In the genomic region with DNA sequence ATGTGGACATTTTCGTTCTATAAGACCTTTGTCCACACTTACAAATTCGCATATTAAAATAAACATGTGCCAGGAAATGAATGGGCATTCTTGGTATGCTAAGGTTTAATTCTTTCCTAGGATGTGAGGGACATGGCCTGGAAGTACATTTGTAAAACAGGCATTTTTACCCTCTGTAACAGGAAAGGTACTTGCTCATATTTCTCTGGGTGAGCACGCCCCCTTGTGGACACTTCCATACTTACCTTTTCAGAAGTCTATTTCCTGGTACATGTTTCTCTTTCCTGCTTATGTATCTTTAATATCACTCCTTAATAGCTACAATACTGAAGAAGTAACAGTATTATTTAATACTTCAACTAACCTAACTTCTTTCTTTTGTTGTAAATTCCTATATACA, we compare ENCODE assay signal across 8 mouse cellular contexts.
DNase-seq lines count a peak whose midpoint lies in the region; ATAC-seq and TF ChIP-seq lines count a peak whose summit lies in the region.

No protein-coding gene starts in this region.

- H3K36me3 ChIP-seq in forebrain, embryonic 13.5 days (ENCODE audit: poor library complexity, severe bottlenecking) = no peaks in the 10 kb centered on the region
- H3K36me3 ChIP-seq in forebrain, embryonic 16.5 days (ENCODE audit: control insufficient read depth, insufficient read depth) = no peaks in the 10 kb centered on the region
- H3K36me3 ChIP-seq in midbrain, embryonic 11.5 days (ENCODE audit: control insufficient read depth, insufficient read depth, low read length) = no peaks in the 10 kb centered on the region
- H3K36me3 ChIP-seq in midbrain, embryonic 16.5 days (ENCODE audit: control insufficient read depth, insufficient read depth, low read length) = no peaks in the 10 kb centered on the region
- H3K36me3 ChIP-seq in embryonic facial prominence, embryonic 14.5 days (ENCODE audit: control insufficient read depth, insufficient read depth, low read length) = no peaks in the 10 kb centered on the region
- no peaks in the 10 kb centered on the region for H3K36me3 ChIP-seq in limb, embryonic 14.5 days (ENCODE audit: control insufficient read depth, insufficient read depth, low read length)
- no peaks in the 10 kb centered on the region for H3K36me3 ChIP-seq in stomach, postnatal 0 days (ENCODE audit: control insufficient read depth, insufficient read depth, low read length)

- peak; percentile 83 for TF ChIP-seq CTCF in stomach, postnatal 0 days (IDR thresholded peaks at IDR 0.05; ENCODE audit: low read depth)

- peak; percentile 91 for DNase-seq in midbrain, embryonic 11.5 days (ENCODE audit: low spot score, missing footprints)
- peak; percentile 36 to 89 for DNase-seq in adrenal gland, adult (ENCODE audit: inconsistent age in 2 of 2, low spot score in 1 of 2)
- peak; percentile 38 for DNase-seq in embryonic facial prominence, embryonic 14.5 days (ENCODE audit: low spot score)
- DNase-seq in limb, embryonic 14.5 days (ENCODE audit: low spot score) = peak; percentile 59
- DNase-seq in stomach, postnatal 0 days (ENCODE audit: low spot score) = peak; percentile 64

- no peaks in the 10 kb centered on the region for H3K27me3 ChIP-seq in forebrain, embryonic 13.5 days
- H3K27me3 ChIP-seq in forebrain, embryonic 16.5 days (replicated peaks; ENCODE audit: control insufficient read depth, insufficient read depth, low read length) = no peaks in the 10 kb centered on the region
- H3K27me3 ChIP-seq in midbrain, embryonic 11.5 days (ENCODE audit: control insufficient read depth, insufficient read depth, low read length) = no peaks in the 10 kb centered on the region
- H3K27me3 ChIP-seq in midbrain, embryonic 16.5 days (ENCODE audit: control insufficient read depth, insufficient read depth, low read depth, low read length) = no peaks in the 10 kb centered on the region
- no peaks in the 10 kb centered on the region for H3K27me3 ChIP-seq in embryonic facial prominence, embryonic 14.5 days (replicated peaks; ENCODE audit: control insufficient read depth, insufficient read depth, low read length)
- no peaks in the 10 kb centered on the region for H3K27me3 ChIP-seq in limb, embryonic 14.5 days (ENCODE audit: control insufficient read depth, insufficient read depth, low read length)
- H3K27me3 ChIP-seq in stomach, postnatal 0 days (ENCODE audit: control insufficient read depth, insufficient read depth, low read length) = no peaks in the 10 kb centered on the region

- no peak overlapping the region for H3K9ac ChIP-seq in forebrain, embryonic 13.5 days
- no peak overlapping the region for H3K9ac ChIP-seq in forebrain, embryonic 16.5 days (replicated peaks; ENCODE audit: low read depth, low read length)
- H3K9ac ChIP-seq in midbrain, embryonic 11.5 days (ENCODE audit: low read length) = no peak overlapping the region
- no peak overlapping the region for H3K9ac ChIP-seq in midbrain, embryonic 16.5 days (ENCODE audit: low read depth, low read length)
- no peak overlapping the region for H3K9ac ChIP-seq in embryonic facial prominence, embryonic 14.5 days (ENCODE audit: low read depth, low read length)
- no peak overlapping the region for H3K9ac ChIP-seq in limb, embryonic 14.5 days (ENCODE audit: low read depth, low read length, severe bottlenecking)
- H3K9ac ChIP-seq in stomach, postnatal 0 days (ENCODE audit: low read length) = no peak overlapping the region

- no peak overlapping the region for H3K4me2 ChIP-seq in forebrain, embryonic 13.5 days
- no peak overlapping the region for H3K4me2 ChIP-seq in forebrain, embryonic 16.5 days (ENCODE audit: low read length)
- H3K4me2 ChIP-seq in midbrain, embryonic 11.5 days = no peak overlapping the region
- no peak overlapping the region for H3K4me2 ChIP-seq in midbrain, embryonic 16.5 days (ENCODE audit: low read length)
- H3K4me2 ChIP-seq in embryonic facial prominence, embryonic 14.5 days (ENCODE audit: low read depth, low read length) = no peak overlapping the region
- no peak overlapping the region for H3K4me2 ChIP-seq in limb, embryonic 14.5 days (replicated peaks; ENCODE audit: low read depth, low read length, severe bottlenecking)
- no peak overlapping the region for H3K4me2 ChIP-seq in stomach, postnatal 0 days (replicated peaks; ENCODE audit: low read depth)

- 53% methylated on average over 3 of the region's 3 CpGs for WGBS in forebrain, embryonic 13.5 days
- WGBS in forebrain, embryonic 16.5 days = 57% methylated on average over 3 of the region's 3 CpGs
- WGBS in midbrain, embryonic 11.5 days = 60% methylated on average over 3 of the region's 3 CpGs
- 56% methylated on average over 3 of the region's 3 CpGs for WGBS in midbrain, embryonic 16.5 days
- WGBS in embryonic facial prominence, embryonic 14.5 days = 57% methylated on average over 3 of the region's 3 CpGs
- 47% methylated on average over 3 of the region's 3 CpGs for WGBS in limb, embryonic 14.5 days
- 56% methylated on average over 3 of the region's 3 CpGs for WGBS in stomach, postnatal 0 days

- H3K4me3 ChIP-seq in forebrain, embryonic 13.5 days = no peak overlapping the region
- H3K4me3 ChIP-seq in forebrain, embryonic 16.5 days (replicated peaks; ENCODE audit: low read length) = no peak overlapping the region
- H3K4me3 ChIP-seq in midbrain, embryonic 11.5 days (ENCODE audit: low read depth, low read length) = no peak overlapping the region
- H3K4me3 ChIP-seq in midbrain, embryonic 16.5 days (ENCODE audit: low read depth, low read length) = no peak overlapping the region
- H3K4me3 ChIP-seq in embryonic facial prominence, embryonic 14.5 days (ENCODE audit: low read depth, low read length) = no peak overlapping the region
- no peak overlapping the region for H3K4me3 ChIP-seq in limb, embryonic 14.5 days (replicated peaks; ENCODE audit: low read length)
- no peak overlapping the region for H3K4me3 ChIP-seq in stomach, postnatal 0 days (ENCODE audit: low read depth, low read length)

- no peaks in the 10 kb centered on the region for H3K9me3 ChIP-seq in forebrain, embryonic 13.5 days (replicated peaks)
- H3K9me3 ChIP-seq in forebrain, embryonic 16.5 days (ENCODE audit: control insufficient read depth, low read length) = no peaks in the 10 kb centered on the region
- H3K9me3 ChIP-seq in midbrain, embryonic 11.5 days (ENCODE audit: control insufficient read depth, low read length) = no peaks in the 10 kb centered on the region
- H3K9me3 ChIP-seq in midbrain, embryonic 16.5 days (replicated peaks; ENCODE audit: control insufficient read depth, low read length, poor library complexity, severe bottlenecking) = no peaks in the 10 kb centered on the region
- no peaks in the 10 kb centered on the region for H3K9me3 ChIP-seq in embryonic facial prominence, embryonic 14.5 days (ENCODE audit: control insufficient read depth, low read length)
- no peaks in the 10 kb centered on the region for H3K9me3 ChIP-seq in limb, embryonic 14.5 days (ENCODE audit: control insufficient read depth, low read length)
- H3K9me3 ChIP-seq in stomach, postnatal 0 days (ENCODE audit: control insufficient read depth, low read length) = no peaks in the 10 kb centered on the region

- no peak for TF ChIP-seq POLR2A in limb, embryonic 14.5 days (IDR thresholded peaks at IDR 0.05; ENCODE audit: borderline replicate concordance, extremely low read depth, insufficient read depth, insufficient read length)

- H3K4me1 ChIP-seq in forebrain, embryonic 13.5 days = no peaks in the 10 kb centered on the region
- no peaks in the 10 kb centered on the region for H3K4me1 ChIP-seq in forebrain, embryonic 16.5 days (replicated peaks; ENCODE audit: control insufficient read depth, insufficient read depth, low read length)
- no peaks in the 10 kb centered on the region for H3K4me1 ChIP-seq in midbrain, embryonic 11.5 days (ENCODE audit: control insufficient read depth, insufficient read depth, low read length)
- H3K4me1 ChIP-seq in midbrain, embryonic 16.5 days (ENCODE audit: control insufficient read depth, insufficient read depth, low read length) = no peaks in the 10 kb centered on the region
- no peaks in the 10 kb centered on the region for H3K4me1 ChIP-seq in embryonic facial prominence, embryonic 14.5 days (ENCODE audit: control insufficient read depth, insufficient read depth, low read length)
- no peaks in the 10 kb centered on the region for H3K4me1 ChIP-seq in limb, embryonic 14.5 days (ENCODE audit: control insufficient read depth, insufficient read depth, low read length)
- no peaks in the 10 kb centered on the region for H3K4me1 ChIP-seq in stomach, postnatal 0 days (replicated peaks; ENCODE audit: control insufficient read depth, insufficient read depth)

- H3K27ac ChIP-seq in forebrain, embryonic 13.5 days = no peak overlapping the region
- H3K27ac ChIP-seq in forebrain, embryonic 16.5 days (ENCODE audit: low read length) = no peak overlapping the region
- no peak overlapping the region for H3K27ac ChIP-seq in midbrain, embryonic 11.5 days (ENCODE audit: low read depth, low read length)
- H3K27ac ChIP-seq in midbrain, embryonic 16.5 days (ENCODE audit: low read length) = no peak overlapping the region
- H3K27ac ChIP-seq in embryonic facial prominence, embryonic 14.5 days (replicated peaks; ENCODE audit: low read depth, low read length) = no peak overlapping the region
- H3K27ac ChIP-seq in limb, embryonic 14.5 days (replicated peaks; ENCODE audit: low read depth, low read length) = no peak overlapping the region
- H3K27ac ChIP-seq in stomach, postnatal 0 days (replicated peaks) = no peak overlapping the region

- no peak for TF ChIP-seq EP300 in stomach, postnatal 0 days (optimal IDR thresholded peaks at IDR 0.05)

- 0 out of 2 replicates have a peak, but pooled peaks have one; percentile 33 for ATAC-seq in forebrain, embryonic 13.5 days
- no peak for ATAC-seq in forebrain, embryonic 16.5 days
- no peak for ATAC-seq in midbrain, embryonic 11.5 days (ENCODE audit: low FRiP score)
- no peak for ATAC-seq in midbrain, embryonic 16.5 days
- no peak for ATAC-seq in embryonic facial prominence, embryonic 14.5 days (ENCODE audit: low read depth)
- no peak for ATAC-seq in limb, embryonic 14.5 days (ENCODE audit: low FRiP score, low read depth)
- no peak for ATAC-seq in stomach, postnatal 0 days (ENCODE audit: low FRiP score, low TSS enrichment)

Comparison
In these comparisons a context has a peak if more than half of its experiments do, and no peak if none do; other contexts are left out.
1. DNase-seq: peak in every context shown above with its lines; median percentile 91 in midbrain, embryonic 11.5 days; 64 in stomach, postnatal 0 days; 62 in adrenal gland, adult; 59 in limb, embryonic 14.5 days; 38 in embryonic facial prominence, embryonic 14.5 days.